Mouse (Mus musculus) stomach, embryonic 14.5 days (tissue): ENCODE data around the gene Gstp2. TPM values are rescaled to one million over a fixed set of nuclear protein-coding genes. Genes with fewer than 3 reads are reported as not detected.
A peak's percentile ranks its signal among the peaks of the same experiment; 100 is the strongest.
"Not testable (repeated sequence)": the region's sequence is repeated elsewhere in the genome, so short reads cannot be mapped to it uniquely, and the experiment has no call there.

Experiments
- ATAC-seq: fragments of 200-750 bp; cut with Nextera tagmentation; 2 replicates; pipeline ENCODE4 v1.8.0; 2017; ENCODE audit warnings: low read depth, moderate TSS enrichment; ENCODE audit not compliant: insufficient number of reproducible peaks, insufficient read depth, low FRiP score
- H3K27ac ChIP-seq: fragments of 300-500 bp; sonication (generic); 2 replicates; pipeline ENCODE4 v1.5.1; 2014; ENCODE audit warnings: mild to moderate bottlenecking, low read length, moderate library complexity, mixed read lengths
- H3K27me3 ChIP-seq: fragments of 300-500 bp; sonication (generic); 2 replicates; pipeline ENCODE4 v1.6.1; 2014; ENCODE audit warnings: low read length, control low read depth, mixed read lengths; ENCODE audit not compliant: control insufficient read depth, insufficient read depth
- H3K36me3 ChIP-seq: fragments of 300-500 bp; sonication (generic); 2 replicates; pipeline ENCODE4 v1.6.1; 2014; ENCODE audit warnings: mild to moderate bottlenecking, control low read depth, low read length, moderate library complexity, mixed read lengths; ENCODE audit not compliant: control insufficient read depth, insufficient read depth
- H3K4me1 ChIP-seq: fragments of 300-500 bp; sonication (generic); 2 replicates; pipeline ENCODE4 v1.6.1; 2014; ENCODE audit warnings: low read length, control low read depth, mixed read lengths; ENCODE audit not compliant: control insufficient read depth, insufficient read depth
- H3K4me2 ChIP-seq: fragments of 300-500 bp; sonication (generic); replicated peaks from 2 replicates; pipeline ENCODE4 v1.6.1; 2014; ENCODE audit warnings: low read depth, low read length, control low read depth
- H3K4me3 ChIP-seq: fragments of 300-500 bp; sonication (generic); 2 replicates; pipeline ENCODE4 v1.5.1; 2014; ENCODE audit warnings: low read depth, low read length, control low read depth
- H3K9ac ChIP-seq: fragments of 300-500 bp; sonication (generic); replicated peaks from 2 replicates; pipeline ENCODE4 v1.6.1; 2014; ENCODE audit warnings: low read depth, mild to moderate bottlenecking, control low read depth, low read length, moderate library complexity, mixed read lengths
- H3K9me3 ChIP-seq: fragments of 300-500 bp; sonication (generic); 2 replicates; pipeline ENCODE4 v1.6.1; 2016; ENCODE audit warnings: low read depth, low read length, control low read depth; ENCODE audit not compliant: control insufficient read depth
- WGBS: fragments of 180-500 bp; shearing (Covaris S2); extraction: QIAGEN DNeasy Blood & Tissue Kit; methylation state at CpG from one replicate; pipeline ENCODE4 v1.1.7; 2014; 5-methylcytosine and 5-hydroxymethylcytosine counted together
- polyA plus RNA-seq: library from polyadenylated mRNA; unstranded; fragments of >200 nt; fragmentation: Nextera tagmentation; extraction: Ambion mirVana; gene quantifications from 2 replicates; pipeline ENCODE4 v1.2.1, GENCODE M21; 2014

Gstp2 gene
- polyA plus RNA-seq, 1 experiment from 2014 or later: 18.0 TPM

DNA sequence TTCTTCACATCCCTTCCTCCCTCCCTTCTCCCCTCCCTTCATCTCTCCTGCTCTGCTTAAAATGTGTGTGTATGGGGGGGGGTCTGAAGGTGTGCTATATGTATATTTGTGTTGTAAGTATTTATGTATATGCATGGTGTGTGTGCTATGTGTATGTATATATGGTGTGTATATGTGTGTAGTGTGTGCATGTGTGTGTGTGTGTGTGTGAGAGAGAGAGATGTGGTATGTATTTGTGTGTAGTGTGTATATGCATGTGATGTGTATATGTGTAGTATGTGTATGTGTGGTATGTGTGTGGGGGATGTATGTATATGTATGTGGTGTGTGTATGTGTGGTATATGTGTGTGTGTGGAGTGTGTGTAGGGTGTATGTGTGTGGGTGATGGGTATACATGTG lies 21.1 kb upstream of the Gstp2 start:
- Histone ChIP-seq H3K4me1 (no peaks in the 10 kb centered on the region), H3K4me2 (no peak overlapping the region), H3K27me3 (no peaks in the 10 kb centered on the region), H3K9me3 (no peaks in the 10 kb centered on the region), H3K4me3 (no peak overlapping the region), H3K36me3 (no peaks in the 10 kb centered on the region), H3K9ac (no peak overlapping the region), H3K27ac (no peak overlapping the region)
- no peak for ATAC-seq

DNA sequence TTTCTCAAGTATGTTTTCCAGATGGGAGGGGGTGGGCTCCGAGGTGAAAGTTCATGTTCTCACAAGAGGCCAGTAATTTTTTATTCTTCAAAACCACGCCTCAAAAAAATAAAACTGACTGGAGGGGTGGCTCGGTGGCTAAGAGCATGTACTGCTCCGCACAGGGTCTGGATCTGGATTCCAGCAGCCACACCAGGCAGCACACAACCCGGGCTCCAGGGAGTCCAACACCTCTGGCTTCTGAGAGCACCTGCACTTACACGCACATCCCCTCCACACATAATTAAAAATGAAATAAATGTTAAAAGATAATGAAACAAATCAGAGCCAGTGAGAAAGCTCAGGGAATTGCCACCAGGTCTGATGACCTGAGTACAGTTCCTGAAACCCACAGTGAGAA lies 20.5 kb upstream of the Gstp2 start:
- Histone ChIP-seq H3K4me1 (no peaks in the 10 kb centered on the region), H3K4me2 (no peak overlapping the region), H3K36me3 (no peaks in the 10 kb centered on the region), H3K9ac (no peak overlapping the region), H3K4me3 (no peak overlapping the region), H3K9me3 (no peaks in the 10 kb centered on the region), H3K27me3 (no peaks in the 10 kb centered on the region), H3K27ac (no peak overlapping the region)
- 81% methylated on average over 6 of the region's 6 CpGs for WGBS
- ATAC-seq: no peak

DNA sequence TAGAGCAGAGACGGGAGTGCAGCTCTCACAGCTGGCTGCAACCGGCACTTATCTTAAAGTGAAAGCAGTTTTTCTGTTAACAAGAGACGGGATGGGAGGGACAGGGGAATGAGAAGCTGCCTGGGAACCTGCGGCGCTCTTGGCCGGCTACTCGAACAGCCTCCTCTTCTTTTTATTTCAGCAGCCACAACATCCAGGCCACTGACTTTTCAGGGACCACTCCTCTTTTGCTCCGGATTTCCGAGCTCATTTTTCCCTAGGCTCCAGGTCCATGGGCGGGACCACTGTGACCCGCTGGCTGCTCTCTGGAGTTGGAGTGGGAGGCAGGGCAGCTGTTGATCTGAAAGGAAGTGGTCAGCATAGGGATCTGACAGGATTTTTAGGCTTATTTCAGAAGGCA lies 18.7 kb upstream of the Gstp2 start:
- 17% methylated on average over 2 of the region's 11 CpGs for WGBS
- ATAC-seq, H3K4me1 ChIP-seq, H3K27me3 ChIP-seq, H3K27ac ChIP-seq, H3K9ac ChIP-seq, H3K9me3 ChIP-seq, H3K36me3 ChIP-seq, H3K4me2 ChIP-seq, H3K4me3 ChIP-seq: not testable (repeated sequence)

DNA sequence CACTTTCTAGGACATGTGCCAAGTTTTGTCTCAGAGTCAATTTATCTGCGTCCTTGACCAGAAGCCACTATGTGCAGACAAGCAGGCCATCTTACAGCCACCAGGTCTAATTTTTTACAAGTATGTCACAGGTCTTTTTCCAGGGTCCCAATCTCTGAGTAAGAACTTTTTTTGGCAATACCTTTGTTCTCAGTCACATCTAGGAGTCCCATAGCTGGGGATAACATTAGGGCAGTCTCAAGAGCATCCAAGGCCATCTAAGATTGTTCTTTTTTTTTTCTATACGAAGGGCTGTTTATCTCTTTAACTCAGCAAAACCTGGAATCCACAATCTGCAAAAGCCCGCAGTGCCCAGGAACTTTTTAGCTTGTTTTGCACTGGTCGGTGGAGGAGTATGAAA lies 17.5 kb upstream of the Gstp2 start:
- not testable (repeated sequence) for H3K4me3 ChIP-seq, H3K9me3 ChIP-seq, H3K27ac ChIP-seq, ATAC-seq, H3K4me1 ChIP-seq, H3K36me3 ChIP-seq, H3K4me2 ChIP-seq, H3K27me3 ChIP-seq, H3K9ac ChIP-seq
- 63% methylated on average over 2 of the region's 4 CpGs for WGBS

DNA sequence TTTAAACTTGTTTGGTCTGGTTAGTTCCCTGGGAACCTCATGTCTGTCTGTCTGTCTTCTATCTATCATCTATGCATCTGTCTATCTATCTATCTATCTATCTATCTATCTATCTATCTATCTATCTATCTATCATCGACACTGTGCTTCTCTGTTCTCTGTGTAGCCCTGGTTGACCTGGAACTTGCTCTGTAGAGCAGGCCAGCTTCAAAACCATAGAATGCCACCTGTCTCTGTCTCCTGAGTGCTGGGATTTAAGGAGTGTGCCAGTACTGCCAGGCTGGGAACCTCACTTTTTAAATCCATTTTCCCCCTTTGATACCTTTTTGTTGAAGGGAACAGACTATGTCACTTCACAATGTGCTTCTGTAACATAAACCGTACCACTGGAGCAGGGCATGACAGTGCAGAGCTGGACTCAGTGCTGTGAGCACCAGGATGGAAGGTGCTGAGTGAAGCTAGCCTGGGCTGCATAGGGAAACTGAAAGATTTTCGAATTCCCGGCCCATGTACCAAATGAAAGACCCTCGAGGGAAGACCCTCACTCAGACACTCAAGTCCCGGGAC lies 15.2 kb upstream of the Gstp2 start:
- H3K27me3 ChIP-seq: no peaks in the 10 kb centered on the region
- H3K4me2 ChIP-seq: no peak overlapping the region
- no peaks in the 10 kb centered on the region for H3K9me3 ChIP-seq
- no peak overlapping the region for H3K27ac ChIP-seq
- 92% methylated on average over 5 of the region's 6 CpGs for WGBS
- no peak overlapping the region for H3K9ac ChIP-seq
- ATAC-seq: no peak
- 0 out of 2 replicates have a peak, but pooled peaks cover 4% of the 10 kb centered on the region for H3K4me1 ChIP-seq
- H3K36me3 ChIP-seq: no peaks in the 10 kb centered on the region
- H3K4me3 ChIP-seq: no peak overlapping the region

DNA sequence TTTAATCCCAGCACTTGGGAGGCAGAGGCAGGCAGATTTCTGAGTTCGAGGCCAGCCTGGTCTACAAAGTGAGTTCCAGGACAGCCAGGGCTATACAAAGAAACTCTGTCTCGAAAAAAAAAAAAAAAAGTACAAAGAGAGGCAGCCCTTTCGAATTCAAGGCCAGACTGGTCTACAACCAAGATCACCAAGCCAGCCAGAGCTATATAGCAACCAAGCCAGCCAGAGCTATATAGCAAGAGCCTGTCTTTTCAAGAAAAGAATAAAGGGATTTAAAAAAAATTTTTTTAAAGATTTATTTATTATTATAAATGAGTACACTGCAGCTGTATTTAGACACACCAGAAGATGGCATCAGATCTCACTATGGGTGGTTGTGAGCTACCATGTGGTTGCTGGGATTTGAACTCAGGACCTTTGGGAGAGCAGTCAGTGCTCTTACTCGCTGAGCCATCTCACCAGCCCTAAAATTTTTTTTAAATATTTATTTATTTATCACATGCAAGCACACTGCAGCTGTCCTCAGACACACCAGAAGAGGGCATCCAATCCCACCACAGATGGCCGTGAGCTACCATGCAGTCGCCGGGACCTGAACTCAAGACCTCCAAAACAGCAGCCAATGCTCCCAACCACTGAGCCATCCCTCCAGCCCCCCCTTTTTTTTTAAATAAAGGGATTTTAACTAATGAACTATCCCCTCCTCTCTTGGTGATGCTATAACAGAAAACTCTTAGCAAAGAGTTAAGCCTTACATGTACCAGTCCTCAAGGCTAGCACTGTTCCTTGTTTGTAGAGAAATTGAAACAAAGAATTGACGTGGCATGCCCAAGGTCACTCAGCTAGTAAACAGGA lies 14.4 kb upstream of the Gstp2 start:
- not testable (repeated sequence) for ATAC-seq, H3K9me3 ChIP-seq, H3K36me3 ChIP-seq, H3K4me2 ChIP-seq, H3K27ac ChIP-seq, H3K9ac ChIP-seq, H3K27me3 ChIP-seq, H3K4me1 ChIP-seq, H3K4me3 ChIP-seq
- WGBS: 88% methylated on average over 8 of the region's 8 CpGs

DNA sequence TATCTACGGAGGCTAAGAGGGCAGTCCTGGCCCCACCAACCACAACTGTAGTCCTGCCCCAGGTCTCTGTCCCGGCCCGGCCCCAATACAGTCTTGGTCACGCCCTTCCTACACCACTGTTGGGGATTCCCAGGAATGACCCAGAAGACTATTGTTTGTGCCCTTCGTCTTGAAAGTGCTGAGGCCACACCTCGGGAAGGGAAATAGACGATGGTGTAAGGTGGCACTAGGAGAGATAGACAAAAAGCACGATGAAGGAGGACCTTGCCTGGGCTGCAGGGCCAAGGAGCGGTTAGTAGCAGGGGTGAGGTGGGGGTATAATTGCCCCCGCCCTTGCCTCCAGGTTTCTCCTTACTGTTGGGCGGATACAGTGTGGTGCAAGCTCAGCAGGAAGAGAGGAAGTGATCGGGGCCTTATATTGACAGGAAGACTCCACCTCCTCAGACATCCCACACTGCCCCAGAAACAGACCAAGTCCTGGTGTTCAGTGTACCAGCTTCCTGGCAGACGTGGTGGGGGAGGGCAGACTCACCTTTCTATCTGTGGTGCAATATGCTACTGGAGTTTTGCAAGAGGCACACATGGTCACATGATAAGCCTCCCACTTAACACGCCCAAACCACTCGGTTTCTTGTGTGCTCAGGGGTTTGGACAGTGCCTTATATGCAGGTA lies 13.4 kb upstream of the Gstp2 start, which contains the start of gene Gstp3:
Gene Gstp3, minus strand, starts transcription at position 501 of the 672 bp plus-strand sequence.
- H3K9me3 ChIP-seq: no peaks in the 10 kb centered on the region
- no peaks in the 10 kb centered on the region for H3K27me3 ChIP-seq
- 67% methylated on average over 15 of the region's 15 CpGs for WGBS
- no peak within 1 kb of the TSS for H3K4me3 ChIP-seq
- H3K4me1 ChIP-seq: 0 out of 2 replicates have a peak, but pooled peaks cover 4% of the 10 kb centered on the region
- no peak within 1 kb of the TSS for H3K9ac ChIP-seq
- peak; percentile 61; the same call in 1 of the 2 replicates for ATAC-seq
- H3K36me3 ChIP-seq: no peaks in the 10 kb centered on the region
- no peak within 1 kb of the TSS for H3K4me2 ChIP-seq
- no peak within 1 kb of the TSS for H3K27ac ChIP-seq

DNA sequence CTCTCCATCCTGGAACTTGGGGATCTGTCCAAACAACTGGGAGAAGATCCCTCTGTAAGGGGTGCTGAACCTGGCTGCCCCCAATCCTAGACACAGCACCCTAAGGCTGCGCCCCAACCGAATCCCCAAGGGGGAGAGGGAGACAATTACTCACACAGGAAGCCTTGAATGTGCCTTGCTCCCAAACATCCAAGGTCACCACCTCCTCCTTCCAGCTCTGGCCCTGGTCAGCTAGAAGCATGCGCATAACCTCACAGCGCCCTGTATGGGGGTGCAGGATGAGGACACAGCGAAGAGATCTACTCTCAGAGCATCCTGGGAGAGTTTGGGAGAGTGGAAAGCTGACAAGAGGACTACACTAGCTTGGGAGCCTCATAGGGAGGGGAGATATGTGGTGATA lies 12.8 kb upstream of the Gstp2 start:
- no peak for ATAC-seq
- H3K4me2 ChIP-seq: no peak overlapping the region
- H3K4me1 ChIP-seq: 0 out of 2 replicates have a peak, but pooled peaks cover 4% of the 10 kb centered on the region
- H3K27me3 ChIP-seq: no peaks in the 10 kb centered on the region
- no peak overlapping the region for H3K27ac ChIP-seq
- no peak overlapping the region for H3K9ac ChIP-seq
- H3K36me3 ChIP-seq: no peaks in the 10 kb centered on the region
- 88% methylated on average over 5 of the region's 5 CpGs for WGBS
- no peaks in the 10 kb centered on the region for H3K9me3 ChIP-seq
- no peak overlapping the region for H3K4me3 ChIP-seq
